Mouse (Mus musculus) embryonic fibroblast, embryonic 13.5 days (primary cell): ENCODE results near the gene Ceacam19. TPM values are rescaled to one million over a fixed set of nuclear protein-coding genes. Genes with fewer than 3 reads are reported as not detected.

Experiments used
- H3K27ac ChIP-seq: 2 replicates; pipeline ENCODE4 v1.5.1; 2012; ENCODE audit warnings: low read length, control low read depth, inconsistent platforms; ENCODE audit not compliant: insufficient read depth
- H3K4me1 ChIP-seq: 2 replicates; pipeline ENCODE4 v1.6.1; 2011; ENCODE audit warnings: low read length; ENCODE audit not compliant: control insufficient read depth, insufficient read depth
- H3K4me3 ChIP-seq: 2 replicates; pipeline ENCODE4 v1.5.1; 2011; ENCODE audit warnings: mild to moderate bottlenecking, control low read depth, low read length; ENCODE audit not compliant: insufficient read depth
- CTCF ChIP-seq: IDR thresholded peaks from 2 replicates; pipeline ENCODE4 v1.5.1; 2011; ENCODE audit warnings: mild to moderate bottlenecking, control low read depth, low read length, moderate library complexity, borderline replicate concordance; ENCODE audit not compliant: insufficient read depth
- POLR2A ChIP-seq: IDR thresholded peaks from 2 replicates; pipeline ENCODE4 v1.6.1; 2011; ENCODE audit warnings: low read depth, mild to moderate bottlenecking, control low read depth, low read length, moderate library complexity
- polyA plus RNA-seq: library from polyadenylated mRNA; stranded (reverse); fragments of >200 nt; gene quantifications from 2 replicates; pipeline ENCODE4 v1.2.4, GENCODE M21; 2011; ENCODE audit warnings: low read depth; ENCODE audit not compliant: missing spikeins, insufficient read length

The Ceacam19 gene
- polyA plus RNA-seq, 1 experiment: not detected

DNA sequence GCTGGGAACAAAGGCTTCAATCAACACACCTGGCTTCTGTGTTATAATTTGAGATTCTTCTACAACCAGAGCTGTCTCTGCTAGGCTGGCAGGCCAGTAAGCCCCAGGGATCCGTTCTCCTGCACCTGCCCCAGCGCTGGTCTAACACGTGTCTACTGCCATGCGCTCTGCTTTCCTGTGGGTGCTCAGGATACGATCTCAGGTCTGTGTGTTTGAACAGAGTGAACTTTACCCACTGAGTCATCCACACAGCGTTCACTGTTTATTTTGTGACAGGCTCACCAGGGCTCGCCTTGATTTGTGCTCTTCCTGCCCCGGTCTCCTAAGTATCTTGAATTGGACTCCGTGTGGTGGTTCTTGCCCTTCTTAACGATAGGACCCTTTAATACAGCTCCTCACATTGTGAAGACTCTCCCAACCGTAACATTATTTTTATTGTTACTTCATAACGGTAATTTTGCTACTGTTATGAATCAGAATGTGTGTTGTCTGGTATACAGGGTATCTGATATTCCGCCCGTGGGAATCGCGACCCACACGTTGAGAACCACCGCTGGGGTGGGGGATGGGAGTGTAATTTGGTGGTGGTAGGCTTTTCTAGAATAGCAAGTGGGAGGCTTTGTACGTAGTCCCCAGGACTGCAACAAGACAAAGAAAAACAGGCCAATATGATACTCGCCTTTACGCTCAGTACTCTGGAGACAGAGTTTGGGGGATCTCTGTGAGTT is 45.9 kb downstream of the Ceacam19 start:
- Histone ChIP-seq H3K4me1 (no peaks in the 10 kb centered on the region), H3K4me3 (no peak overlapping the region), H3K27ac (no peak overlapping the region)
- TF ChIP-seq CTCF (no peak), POLR2A (no peak)

DNA sequence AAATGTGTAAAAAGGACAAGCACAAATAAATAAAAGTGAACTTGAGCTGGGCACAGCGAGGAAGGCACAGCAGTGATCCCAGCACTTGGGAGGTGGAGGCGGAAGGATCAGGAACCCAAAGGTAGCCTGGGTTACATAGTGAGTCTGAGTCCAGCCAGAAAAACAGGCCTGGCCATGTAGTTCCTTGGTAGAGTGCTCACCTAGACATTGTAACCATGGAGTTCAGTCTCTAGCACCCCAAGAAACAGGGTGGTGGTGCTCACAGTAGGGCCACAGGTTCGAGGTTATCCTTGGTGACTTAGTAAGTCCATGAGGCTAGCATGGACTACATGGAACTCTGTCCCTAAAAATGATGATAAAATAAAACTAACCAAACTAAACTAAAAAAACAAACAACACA is 46.8 kb downstream of the Ceacam19 start:
- Histone ChIP-seq H3K4me1 (no peaks in the 10 kb centered on the region), H3K4me3 (no peak overlapping the region), H3K27ac (no peak overlapping the region)
- TF ChIP-seq CTCF (no peak), POLR2A (no peak)

DNA sequence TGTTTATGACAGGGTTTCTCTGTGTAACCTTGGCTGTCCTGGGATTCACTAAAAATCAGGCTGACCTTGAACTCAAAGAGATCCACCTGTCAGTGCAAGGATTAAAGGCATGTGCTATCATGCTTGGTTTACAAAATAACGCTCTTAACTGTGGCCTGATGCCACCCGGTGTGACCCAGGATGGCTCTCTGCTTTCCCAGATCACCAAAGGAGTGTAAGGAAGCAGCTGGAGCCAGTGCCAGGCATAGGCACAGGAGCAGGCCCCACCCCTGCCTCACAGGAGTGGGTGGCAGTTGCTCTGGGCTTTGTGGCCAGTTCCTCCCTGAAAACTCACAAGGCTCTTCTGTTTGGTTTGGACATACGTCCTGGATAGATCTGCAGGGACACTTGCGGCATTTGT is 47.4 kb downstream of the Ceacam19 start:
- Histone ChIP-seq H3K27ac (no peak overlapping the region), H3K4me1 (no peaks in the 10 kb centered on the region), H3K4me3 (no peak overlapping the region)
- no peak for TF ChIP-seq POLR2A
- TF ChIP-seq CTCF: no peak

DNA sequence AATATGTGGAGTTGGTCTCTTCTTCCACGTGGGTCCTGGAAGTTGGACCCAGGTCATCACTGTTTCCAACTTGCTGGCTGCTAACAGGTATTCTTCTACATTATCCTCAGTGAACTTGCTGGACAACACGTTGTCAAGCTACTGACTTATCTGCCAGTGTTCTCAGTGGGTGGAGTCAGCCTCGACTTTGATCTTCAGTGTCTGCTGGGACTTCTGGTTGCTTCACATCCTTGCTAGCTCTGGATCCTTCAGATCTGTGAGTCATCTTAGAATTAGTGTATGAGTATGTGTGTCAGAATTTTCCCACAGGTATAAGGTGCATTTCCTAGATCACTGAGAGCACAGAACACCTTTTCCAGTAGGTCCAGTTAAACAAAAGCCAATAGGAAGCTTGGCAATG is 50.9 kb downstream of the Ceacam19 start:
- TF ChIP-seq POLR2A: no peak
- no peak for TF ChIP-seq CTCF
- Histone ChIP-seq H3K4me1 (no peaks in the 10 kb centered on the region), H3K4me3 (no peak overlapping the region), H3K27ac (no peak overlapping the region)

GRCm38 (mm10) chr7:19834055-19834454 is 53.7 kb downstream of the Ceacam19 start:
- no peak overlapping the region for H3K4me3 ChIP-seq
- peaks cover 9% of the 10 kb centered on the region for H3K4me1 ChIP-seq
- TF ChIP-seq POLR2A (no peak), CTCF (no peak)
- no peak overlapping the region for H3K27ac ChIP-seq

DNA sequence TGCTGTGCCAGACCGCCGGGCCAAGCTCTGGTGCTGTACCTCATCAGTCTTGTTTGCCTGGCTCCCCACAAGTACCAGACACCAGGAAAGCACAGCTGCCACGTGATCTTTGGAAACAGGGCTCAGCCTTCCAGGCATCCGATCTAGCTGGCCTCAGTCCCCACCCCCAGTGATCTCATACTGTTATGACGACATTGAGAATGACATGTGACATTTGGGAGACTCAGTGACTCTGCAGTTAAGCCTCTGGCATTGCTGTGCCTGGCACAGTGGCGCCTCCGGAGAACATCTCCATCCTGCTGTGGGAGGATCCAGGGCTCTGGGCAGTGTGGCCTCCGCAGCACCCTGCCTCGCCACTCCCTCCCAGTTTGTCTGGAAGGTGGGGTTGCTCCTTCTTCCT is 55.9 kb downstream of the Ceacam19 start:
- Histone ChIP-seq H3K4me1 (peaks cover 10% of the 10 kb centered on the region), H3K4me3 (no peak overlapping the region), H3K27ac (no peak overlapping the region)
- TF ChIP-seq CTCF: no peak

DNA sequence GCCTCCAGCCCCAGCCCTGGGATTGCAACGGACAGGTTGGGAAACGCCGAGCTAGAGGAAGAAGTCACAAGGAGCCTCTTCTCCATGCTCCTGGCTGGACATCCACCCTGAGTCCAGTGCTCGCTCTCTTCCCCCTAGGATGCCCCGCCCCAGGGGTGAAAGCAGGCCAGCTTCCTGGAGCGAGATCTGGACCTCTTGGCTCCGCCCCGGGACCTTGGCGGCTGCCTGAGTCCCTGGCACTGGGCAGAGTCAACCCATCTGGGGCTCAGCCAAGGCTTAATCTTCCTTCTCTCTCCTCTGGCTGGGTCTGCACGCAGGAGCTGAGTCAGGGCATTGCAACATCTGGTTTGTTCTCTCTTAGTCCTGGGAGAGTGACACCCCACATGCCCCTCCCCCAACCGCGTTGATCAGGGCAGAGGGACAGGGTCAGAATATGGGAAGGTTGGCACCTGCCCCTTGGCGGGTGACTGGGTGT is 57.0 kb downstream of the Ceacam19 start:
- H3K4me1 ChIP-seq: peaks cover 11% of the 10 kb centered on the region
- TF ChIP-seq POLR2A: peak; percentile 45; the same call in 1 of the 2 replicates
- TF ChIP-seq CTCF: no peak
- H3K4me3 ChIP-seq: no peak overlapping the region
- peak overlapping the region; percentile 24 for H3K27ac ChIP-seq

DNA sequence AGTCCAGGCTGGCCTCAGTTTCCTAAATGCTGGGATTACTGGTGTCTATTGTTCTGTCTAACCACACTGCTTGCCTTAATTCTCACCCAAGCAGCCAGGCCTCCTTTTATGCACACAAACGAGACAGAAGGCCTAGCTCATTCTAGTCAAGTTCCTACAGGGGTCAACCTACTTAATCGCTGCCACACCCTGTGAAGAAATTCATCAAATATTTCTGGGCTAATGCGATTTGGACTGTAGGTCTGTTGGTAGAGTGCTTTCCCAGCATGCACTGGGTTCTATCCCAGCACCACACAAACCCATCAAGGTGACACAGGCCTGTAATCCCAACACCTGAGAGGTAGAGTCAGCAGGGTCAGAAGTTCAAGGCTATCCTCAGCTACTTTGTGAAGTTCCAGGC is 58.1 kb downstream of the Ceacam19 start:
- no peak overlapping the region for H3K4me3 ChIP-seq
- peaks cover 11% of the 10 kb centered on the region for H3K4me1 ChIP-seq
- no peak for TF ChIP-seq POLR2A
- no peak for TF ChIP-seq CTCF
- H3K27ac ChIP-seq: no peak overlapping the region

GRCm38 (mm10) chr7:19826756-19827155 is 61.0 kb downstream of the Ceacam19 start:
- Histone ChIP-seq H3K27ac (peak overlapping the region; percentile 66), H3K4me1 (peaks cover 20% of the 10 kb centered on the region)

More at GRCm38 (mm10) chr7:19826756-19827155, 61.0 kb downstream of the Ceacam19 start:
- H3K4me3 ChIP-seq: no peak overlapping the region
- no peak for TF ChIP-seq CTCF
- TF ChIP-seq POLR2A: peak; percentile 58

Other genes with a start within 250 kb of the Ceacam19 start
- gene Clptm1, start 222.9 kb downstream of the Ceacam19 start, polyA plus RNA-seq: 116 and 124 TPM in 2 replicates
- gene Apoc2, start 210.0 kb downstream of the Ceacam19 start, polyA plus RNA-seq: not detected in 2 replicates
- not detected in 2 replicates for gene Gm44805, start 206.5 kb downstream of the Ceacam19 start, polyA plus RNA-seq
- gene Apoc4, start 206.5 kb downstream of the Ceacam19 start, polyA plus RNA-seq: not detected in 2 replicates
- not detected in 2 replicates for gene Apoc1, start 195.3 kb downstream of the Ceacam19 start, polyA plus RNA-seq
- gene Apoe, start 188.8 kb downstream of the Ceacam19 start, polyA plus RNA-seq: 8.5 and 34.9 TPM in 2 replicates
- 38.1 and 51.3 TPM in 2 replicates for gene Tomm40, start 172.5 kb downstream of the Ceacam19 start, polyA plus RNA-seq
- 39.7 and 45.3 TPM in 2 replicates for gene Nectin2, start 137.5 kb downstream of the Ceacam19 start, polyA plus RNA-seq
- 2.1 and 2.5 TPM in 2 replicates for gene Bcam, start 116.9 kb downstream of the Ceacam19 start, polyA plus RNA-seq
- gene Cblc, start 91.2 kb downstream of the Ceacam19 start, polyA plus RNA-seq: not detected in 2 replicates
- 24.1 and 37.9 TPM in 2 replicates for gene Bcl3, start 65.2 kb downstream of the Ceacam19 start, polyA plus RNA-seq
- gene Gm19345, start 36.0 kb downstream of the Ceacam19 start, polyA plus RNA-seq: not detected in 2 replicates
- not detected in 2 replicates for gene Ceacam16, start 26.7 kb downstream of the Ceacam19 start, polyA plus RNA-seq
- gene Pvr, start 33.2 kb upstream of the Ceacam19 start, polyA plus RNA-seq: 54.1 and 65.0 TPM in 2 replicates
- gene Igsf23, start 62.8 kb upstream of the Ceacam19 start, polyA plus RNA-seq: not detected in 2 replicates
- not detected in 2 replicates for gene Ceacam20, start 77.4 kb upstream of the Ceacam19 start, polyA plus RNA-seq
- not detected in 2 replicates for gene Nlrp9b, start 103.5 kb upstream of the Ceacam19 start, polyA plus RNA-seq
- gene Vmn1r91, start 211.7 kb upstream of the Ceacam19 start, polyA plus RNA-seq: not detected in 2 replicates
- not detected in 2 replicates for gene Gm16442, start 234.6 kb upstream of the Ceacam19 start, polyA plus RNA-seq